Mouse (Mus musculus): ENCODE results near the gene Sltm. TPM values are rescaled to one million over a fixed set of nuclear protein-coding genes. Genes with fewer than 3 reads are reported as not detected.

Sltm gene
- total RNA-seq, 2 experiments from 2014 or later: 65.0 to 72.0 TPM

Other genes starting within 250 kb of the Sltm start
- 1 to 10 TPM; 7.3 to 8.3 TPM for gene Ccnb2, start 121.2 kb upstream of the Sltm start, total RNA-seq (2021)
- gene Rnf111, start 39.0 kb upstream of the Sltm start, total RNA-seq (2021): 10 to 100 TPM; 43.3 to 47.0 TPM
- gene Gm10642, start 113.5 kb downstream of the Sltm start, total RNA-seq (2021): 1 to 10 TPM in 1 of 2 experiments, under 1 TPM in 1; 0.58 to 1.3 TPM
- 10 to 100 TPM; 32.2 to 33.1 TPM for gene Mindy2, start 114.4 kb downstream of the Sltm start, total RNA-seq (2021)
- 100 to 1,000 TPM in 1 of 2 experiments, 10 to 100 TPM in 1; 94.5 to 105 TPM for gene Adam10, start 136.2 kb downstream of the Sltm start, total RNA-seq (2021)